Mouse (Mus musculus): ENCODE measurements around the gene Tmem163.

DNA sequence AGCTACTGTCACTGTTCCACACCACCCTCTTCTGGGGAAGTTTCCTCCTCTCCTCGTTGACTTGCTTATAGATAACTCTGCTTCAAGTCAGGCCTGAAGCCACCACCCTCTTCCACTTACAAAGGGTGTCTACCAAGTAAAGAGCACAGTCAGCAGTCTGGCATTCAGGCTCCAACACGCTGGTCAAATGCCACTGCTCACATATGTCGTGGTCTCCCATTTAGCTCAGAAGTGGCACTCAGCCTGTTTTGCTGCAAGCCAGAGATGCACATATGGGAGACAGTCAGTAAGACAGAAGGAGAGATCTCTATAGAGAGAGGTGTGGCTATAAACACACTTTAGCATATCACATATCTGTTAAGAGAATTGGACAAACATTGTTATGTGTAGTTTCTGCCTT is 89.8 kb downstream of the Tmem163 start:
- TF ChIP-seq POLR2A (IDR thresholded peaks at IDR 0.05; ENCODE audit: extremely low read depth, insufficient read depth, low read length) (no peak), CTCF (IDR thresholded peaks at IDR 0.05; ENCODE audit: low read depth, low read length) (no peak)
